ENCODE assay signal across 13 mouse cellular contexts in the genomic region with DNA sequence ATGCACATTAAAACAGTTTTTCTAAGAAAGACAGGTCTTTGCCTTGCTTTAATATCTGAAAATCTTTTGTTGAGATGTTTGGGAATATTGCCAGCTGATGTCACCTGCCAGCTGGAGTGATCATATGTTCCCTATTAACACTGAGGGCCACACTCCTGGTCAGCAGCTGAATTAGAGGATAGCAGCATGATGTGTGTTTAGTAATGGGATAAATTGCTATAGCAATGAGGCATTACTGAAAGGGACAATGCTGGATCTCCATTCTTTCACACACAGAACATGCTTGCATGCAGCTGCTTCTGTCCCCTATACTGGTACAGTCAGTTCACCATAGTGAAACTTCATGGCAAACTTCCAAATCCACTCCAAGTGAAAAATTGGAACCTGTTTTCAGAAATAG.
A peak's percentile ranks its signal among the peaks of the same experiment; 100 is the strongest.
DNase-seq lines count a peak whose midpoint lies in the region; ATAC-seq and TF ChIP-seq lines count a peak whose summit lies in the region.
"Had no signal": no experiment of that assay in that cellular context is flagged by ENCODE, and none has a peak within 500 bp of the region (broad histone marks: within the 10 kb centered on the region; RNA-seq: fewer than 3 reads in every experiment).

No protein-coding gene starts in this region.

- peak overlapping the region; percentile 15; the same call in 1 of the 2 replicates for H3K27ac ChIP-seq in layer of hippocampus, adult 2 months
- H3K27ac ChIP-seq in forebrain, embryonic 16.5 days (ENCODE audit: low read length): no peak overlapping the region
- no peak overlapping the region for H3K27ac ChIP-seq in midbrain, embryonic 15.5 days
- no peak overlapping the region for H3K27ac ChIP-seq in heart, embryonic 11.5 days (ENCODE audit: low read depth, low read length)
- no peak overlapping the region for H3K27ac ChIP-seq in heart, adult 2 months
- H3K27ac ChIP-seq: liver, embryonic 13.5 days; macrophage had no signal

- no peaks in the 10 kb centered on the region for H3K79me2 ChIP-seq in heart, adult 2 months (replicated peaks; ENCODE audit: control insufficient read depth, insufficient read depth, low read length)

- H3K36me3 ChIP-seq in forebrain, embryonic 16.5 days (ENCODE audit: control insufficient read depth, insufficient read depth): no peaks in the 10 kb centered on the region
- H3K36me3 ChIP-seq in midbrain, embryonic 15.5 days (replicated peaks): no peaks in the 10 kb centered on the region
- no peaks in the 10 kb centered on the region for H3K36me3 ChIP-seq in heart, embryonic 11.5 days (ENCODE audit: control insufficient read depth, insufficient read depth, low read length)
- H3K36me3 ChIP-seq in heart, adult 2 months (ENCODE audit: control insufficient read depth, insufficient read depth, low read length): no peaks in the 10 kb centered on the region
- H3K36me3 ChIP-seq: liver, embryonic 13.5 days had no signal

- no peak overlapping the region for H3K4me3 ChIP-seq in layer of hippocampus, adult 2 months
- H3K4me3 ChIP-seq in forebrain, embryonic 16.5 days (replicated peaks; ENCODE audit: low read length): no peak overlapping the region
- no peak overlapping the region for H3K4me3 ChIP-seq in midbrain, embryonic 15.5 days
- no peak overlapping the region for H3K4me3 ChIP-seq in heart, embryonic 11.5 days (ENCODE audit: low read depth, low read length)
- no peak overlapping the region for H3K4me3 ChIP-seq in heart, adult 2 months
- H3K4me3 ChIP-seq: liver, embryonic 13.5 days; myocyte had no signal

- H3K4me2 ChIP-seq in forebrain, embryonic 16.5 days (ENCODE audit: low read length): no peak overlapping the region
- no peak overlapping the region for H3K4me2 ChIP-seq in midbrain, embryonic 15.5 days
- no peak overlapping the region for H3K4me2 ChIP-seq in heart, embryonic 11.5 days
- H3K4me2 ChIP-seq: liver, embryonic 13.5 days had no signal

- peaks cover 3% of the 10 kb centered on the region; the same call in 1 of the 2 replicates for H3K4me1 ChIP-seq in forebrain, embryonic 16.5 days (replicated peaks; ENCODE audit: control insufficient read depth, insufficient read depth, low read length)
- H3K4me1 ChIP-seq in midbrain, embryonic 15.5 days: peaks cover 5% of the 10 kb centered on the region; the same call in 1 of the 2 replicates
- H3K4me1 ChIP-seq in heart, embryonic 11.5 days (ENCODE audit: control insufficient read depth, insufficient read depth, low read length): no peaks in the 10 kb centered on the region
- H3K4me1 ChIP-seq in heart, adult 2 months (ENCODE audit: control insufficient read depth, insufficient read depth, low read length): no peaks in the 10 kb centered on the region
- H3K4me1 ChIP-seq: liver, embryonic 13.5 days had no signal

- H3K9me3 ChIP-seq in forebrain, embryonic 16.5 days (ENCODE audit: control insufficient read depth, low read length): no peaks in the 10 kb centered on the region
- H3K9me3 ChIP-seq in midbrain, embryonic 15.5 days: no peaks in the 10 kb centered on the region
- no peaks in the 10 kb centered on the region for H3K9me3 ChIP-seq in heart, embryonic 11.5 days (replicated peaks; ENCODE audit: control insufficient read depth, low read length)
- H3K9me3 ChIP-seq: liver, embryonic 13.5 days had no signal

- TF ChIP-seq EP300 in heart, adult 2 months (IDR thresholded peaks at IDR 0.05; ENCODE audit: insufficient read depth, low read depth, low read length): no peak

- no peak for TF ChIP-seq CTCF in layer of hippocampus, adult 2 months (conservative IDR thresholded peaks at IDR 0.05)
- no peak for TF ChIP-seq CTCF in heart, adult 2 months (IDR thresholded peaks at IDR 0.05)

- no peak for TF ChIP-seq POLR2A in heart, adult 2 months (IDR thresholded peaks at IDR 0.05; ENCODE audit: insufficient read depth, low read depth, low read length)

- no peaks in the 10 kb centered on the region for H3K27me3 ChIP-seq in forebrain, embryonic 16.5 days (replicated peaks; ENCODE audit: control insufficient read depth, insufficient read depth, low read length)
- H3K27me3 ChIP-seq in midbrain, embryonic 15.5 days (replicated peaks): no peaks in the 10 kb centered on the region
- no peaks in the 10 kb centered on the region for H3K27me3 ChIP-seq in heart, embryonic 11.5 days (ENCODE audit: control insufficient read depth, insufficient read depth, low read length)
- no peaks in the 10 kb centered on the region for H3K27me3 ChIP-seq in heart, adult 2 months (ENCODE audit: control insufficient read depth, insufficient read depth, low read length)
- H3K27me3 ChIP-seq: liver, embryonic 13.5 days had no signal

- no peak overlapping the region for H3K9ac ChIP-seq in forebrain, embryonic 16.5 days (replicated peaks; ENCODE audit: low read depth, low read length)
- no peak overlapping the region for H3K9ac ChIP-seq in midbrain, embryonic 15.5 days
- H3K9ac ChIP-seq in heart, embryonic 11.5 days (ENCODE audit: low read depth, low read length): no peak overlapping the region
- no peak overlapping the region for H3K9ac ChIP-seq in heart, adult 2 months (ENCODE audit: low read depth, low read length)
- H3K9ac ChIP-seq: liver, embryonic 13.5 days had no signal

- DNase-seq in layer of hippocampus, adult 2 months (ENCODE audit: low spot score in 2 of 2): no peak
- no peak for DNase-seq in layer of hippocampus, postnatal 10 days (ENCODE audit: low spot score in 2 of 2)
- peak; percentile 18 for DNase-seq in cerebellum, adult 9-10 months
- no peak for DNase-seq in heart, adult 2 months
- no peak for DNase-seq in thymus, postnatal 25 days
- DNase-seq: gastrocnemius, postnatal 36 days; kidney, postnatal 14 days; liver, embryonic 13.5 days had no signal

- intact Hi-C loops in heart, adult 2 months (cut with DNase I): no loop called here

- ATAC-seq in forebrain, embryonic 16.5 days: peak; percentile 64
- ATAC-seq in midbrain, embryonic 15.5 days (replicated peaks): peak; percentile 74
- no peak for ATAC-seq in heart, embryonic 11.5 days (replicated peaks; ENCODE audit: insufficient number of reproducible peaks, low FRiP score, low TSS enrichment)
